Mouse (Mus musculus): ENCODE measurements at regions not wholly inside any gene's neighbourhood (a gene's known extent, or its start where the extent isn't known, plus 50 kb on each side); places are given as distances from the start of the nearest gene placed in this dataset.

DNA sequence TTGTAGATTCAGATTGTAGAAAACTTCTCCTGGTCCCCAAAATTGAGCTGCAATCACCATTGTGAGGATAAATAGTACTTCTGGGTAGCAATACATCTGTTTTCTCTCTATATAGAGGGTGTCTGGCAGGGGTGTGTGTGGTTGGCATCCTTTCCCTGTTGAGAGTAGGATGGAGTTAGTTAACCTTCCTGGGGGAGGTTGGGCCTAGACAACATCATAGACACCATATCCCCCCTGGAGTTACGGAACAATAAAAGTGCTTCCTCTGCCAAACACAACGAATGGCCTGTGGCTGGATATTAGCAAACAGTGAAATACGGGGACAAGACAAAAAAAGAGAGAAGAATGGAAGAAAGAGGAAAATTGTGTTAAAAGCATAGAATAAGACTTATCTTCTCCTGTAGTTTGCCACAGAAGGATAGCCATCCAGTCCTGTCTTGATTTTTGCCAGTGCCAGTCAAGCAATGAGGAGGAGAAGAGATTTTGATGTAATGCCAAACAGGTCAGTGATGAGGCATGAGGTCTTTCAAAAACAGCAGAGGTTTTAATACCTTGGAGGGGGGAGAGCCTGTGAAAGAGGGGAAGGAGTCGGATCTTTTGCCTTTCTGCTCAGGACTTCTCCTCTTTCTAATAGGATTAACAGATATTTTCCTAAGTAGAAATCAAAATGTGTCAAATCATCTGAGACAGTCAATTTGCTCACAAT is 155.0 kb upstream of the Tmem161b start:
- TF ChIP-seq CTCF (IDR thresholded peaks at IDR 0.05; ENCODE audit: low read depth) (no peak), EP300 (IDR thresholded peaks at IDR 0.05; ENCODE audit: low read depth) (no peak)

All from liver, embryonic 14.5 days (tissue).